Mouse (Mus musculus): ENCODE results near the gene Kif5a. TPM values are rescaled to one million over a fixed set of nuclear protein-coding genes. Genes with fewer than 3 reads are reported as not detected.

Kif5a gene
- polyA plus RNA-seq, 1 experiment from 2014 or later, result 14.6 TPM

- Histone ChIP-seq H3K9ac (ENCODE audit: low read depth, low read length) (0 out of 2 replicates have a peak overlapping the region, but pooled peaks have one; percentile 88), H3K9me3 (ENCODE audit: control insufficient read depth, low read length) (no peaks in the 10 kb centered on the region), H3K36me3 (ENCODE audit: control insufficient read depth, insufficient read depth, low read length) (peaks cover 35% of the 10 kb centered on the region), H3K4me1 (ENCODE audit: control insufficient read depth, insufficient read depth, low read length) (peaks cover 27% of the 10 kb centered on the region), H3K4me2 (ENCODE audit: low read depth, low read length) (peak overlapping the region; percentile 97), H3K4me3 (ENCODE audit: low read depth, low read length) (peak overlapping the region; percentile 74; the same call in 1 of the 2 replicates), H3K27ac (replicated peaks; ENCODE audit: low read depth, low read length) (peak overlapping the region; percentile 96), H3K27me3 (replicated peaks; ENCODE audit: control insufficient read depth, insufficient read depth, low read length) (no peaks in the 10 kb centered on the region)
- WGBS, result 74% methylated on average over 19 of the region's 19 CpGs
- no peak for ATAC-seq (ENCODE audit: low read depth)
- DNase-seq (ENCODE audit: low spot score), result no peak
Measured at GRCm38 (mm10) chr10:127191191-127192056, 71.7 kb downstream of the Kif5a start.

- no peak for ATAC-seq (ENCODE audit: low read depth)
Measured at GRCm38 (mm10) chr10:127190398-127191190, 72.6 kb downstream of the Kif5a start.

GRCm38 (mm10) chr10:127189651-127190381, 73.3 kb downstream of the Kif5a start, which contains the start of gene Arhgef25:
TSS of gene Arhgef25 (minus strand) at chr10:127190083.
- H3K4me3 ChIP-seq (ENCODE audit: low read depth, low read length), result peak within 1 kb of the TSS; percentile 74
- no peaks in the 10 kb centered on the region for H3K9me3 ChIP-seq (ENCODE audit: control insufficient read depth, low read length)
- peak within 1 kb of the TSS; percentile 96 for H3K27ac ChIP-seq (replicated peaks; ENCODE audit: low read depth, low read length)
- H3K4me2 ChIP-seq (ENCODE audit: low read depth, low read length), result peak within 1 kb of the TSS; percentile 97
- no peaks in the 10 kb centered on the region for H3K27me3 ChIP-seq (replicated peaks; ENCODE audit: control insufficient read depth, insufficient read depth, low read length)
- 1% methylated on average over 24 of the region's 35 CpGs for WGBS
- peaks cover 49% of the 10 kb centered on the region for H3K36me3 ChIP-seq (ENCODE audit: control insufficient read depth, insufficient read depth, low read length)
- peak within 1 kb of the TSS; percentile 88 for H3K9ac ChIP-seq (ENCODE audit: low read depth, low read length)
- DNase-seq (ENCODE audit: low spot score) (peak; percentile 88), ATAC-seq (ENCODE audit: low read depth) (peak; percentile 54)
- H3K4me1 ChIP-seq (ENCODE audit: control insufficient read depth, insufficient read depth, low read length), result peaks cover 26% of the 10 kb centered on the region

More at GRCm38 (mm10) chr10:127190398-127191190, 72.6 kb downstream of the Kif5a start:
- WGBS, result 35% methylated on average over 12 of the region's 14 CpGs
- H3K9ac ChIP-seq (ENCODE audit: low read depth, low read length), result peak overlapping the region; percentile 88
- DNase-seq (ENCODE audit: low spot score), result no peak
- H3K27me3 ChIP-seq (replicated peaks; ENCODE audit: control insufficient read depth, insufficient read depth, low read length), result no peaks in the 10 kb centered on the region
- peaks cover 26% of the 10 kb centered on the region for H3K4me1 ChIP-seq (ENCODE audit: control insufficient read depth, insufficient read depth, low read length)
- peak overlapping the region; percentile 96 for H3K27ac ChIP-seq (replicated peaks; ENCODE audit: low read depth, low read length)
- H3K36me3 ChIP-seq (ENCODE audit: control insufficient read depth, insufficient read depth, low read length), result peaks cover 42% of the 10 kb centered on the region
- H3K4me2 ChIP-seq (ENCODE audit: low read depth, low read length), result peak overlapping the region; percentile 97
- H3K9me3 ChIP-seq (ENCODE audit: control insufficient read depth, low read length), result no peaks in the 10 kb centered on the region
- peak overlapping the region; percentile 74 for H3K4me3 ChIP-seq (ENCODE audit: low read depth, low read length)

GRCm38 (mm10) chr10:127189116-127189650, 74.0 kb downstream of the Kif5a start:
- peak overlapping the region; percentile 96 for H3K27ac ChIP-seq (replicated peaks; ENCODE audit: low read depth, low read length)
- peaks cover 20% of the 10 kb centered on the region for H3K4me1 ChIP-seq (ENCODE audit: control insufficient read depth, insufficient read depth, low read length)
- peak overlapping the region; percentile 88 for H3K9ac ChIP-seq (ENCODE audit: low read depth, low read length)
- H3K4me3 ChIP-seq (ENCODE audit: low read depth, low read length), result peak overlapping the region; percentile 74
- no peak for ATAC-seq (ENCODE audit: low read depth)
- H3K4me2 ChIP-seq (ENCODE audit: low read depth, low read length), result peak overlapping the region; percentile 97
- H3K36me3 ChIP-seq (ENCODE audit: control insufficient read depth, insufficient read depth, low read length), result peaks cover 54% of the 10 kb centered on the region
- DNase-seq (ENCODE audit: low spot score), result peak; percentile 58
- 0% methylated on average over 18 of the region's 26 CpGs for WGBS
- H3K9me3 ChIP-seq (ENCODE audit: control insufficient read depth, low read length), result no peaks in the 10 kb centered on the region
- no peaks in the 10 kb centered on the region for H3K27me3 ChIP-seq (replicated peaks; ENCODE audit: control insufficient read depth, insufficient read depth, low read length)

GRCm38 (mm10) chr10:127188465-127189115, 74.6 kb downstream of the Kif5a start:
- peaks cover 56% of the 10 kb centered on the region for H3K36me3 ChIP-seq (ENCODE audit: control insufficient read depth, insufficient read depth, low read length)
- 0% methylated on average over 5 of the region's 46 CpGs for WGBS
- peak; percentile 86 for ATAC-seq (ENCODE audit: low read depth)

GRCm38 (mm10) chr10:127188079-127188453, 75.1 kb downstream of the Kif5a start:
- peak overlapping the region; percentile 96 for H3K27ac ChIP-seq (replicated peaks; ENCODE audit: low read depth, low read length)
- peaks cover 56% of the 10 kb centered on the region for H3K36me3 ChIP-seq (ENCODE audit: control insufficient read depth, insufficient read depth, low read length)
- H3K4me3 ChIP-seq (ENCODE audit: low read depth, low read length), result peak overlapping the region; percentile 74
- H3K9ac ChIP-seq (ENCODE audit: low read depth, low read length), result peak overlapping the region; percentile 88
- peaks cover 20% of the 10 kb centered on the region for H3K4me1 ChIP-seq (ENCODE audit: control insufficient read depth, insufficient read depth, low read length)
- no peak for DNase-seq (ENCODE audit: low spot score)
- no peaks in the 10 kb centered on the region for H3K27me3 ChIP-seq (replicated peaks; ENCODE audit: control insufficient read depth, insufficient read depth, low read length)
- no peaks in the 10 kb centered on the region for H3K9me3 ChIP-seq (ENCODE audit: control insufficient read depth, low read length)
- 2% methylated on average over 8 of the region's 21 CpGs for WGBS
- ATAC-seq (ENCODE audit: low read depth), result no peak
- H3K4me2 ChIP-seq (ENCODE audit: low read depth, low read length), result peak overlapping the region; percentile 97

More at GRCm38 (mm10) chr10:127188465-127189115, 74.6 kb downstream of the Kif5a start:
- no peaks in the 10 kb centered on the region for H3K9me3 ChIP-seq (ENCODE audit: control insufficient read depth, low read length)
- H3K27me3 ChIP-seq (replicated peaks; ENCODE audit: control insufficient read depth, insufficient read depth, low read length), result no peaks in the 10 kb centered on the region
- DNase-seq (ENCODE audit: low spot score), result peak; percentile 91
- H3K4me3 ChIP-seq (ENCODE audit: low read depth, low read length), result peak overlapping the region; percentile 74
- H3K4me1 ChIP-seq (ENCODE audit: control insufficient read depth, insufficient read depth, low read length), result peaks cover 20% of the 10 kb centered on the region
- H3K27ac ChIP-seq (replicated peaks; ENCODE audit: low read depth, low read length), result peak overlapping the region; percentile 96
- peak overlapping the region; percentile 97 for H3K4me2 ChIP-seq (ENCODE audit: low read depth, low read length)
- peak overlapping the region; percentile 88 for H3K9ac ChIP-seq (ENCODE audit: low read depth, low read length)

GRCm38 (mm10) chr10:127187371-127188078, 75.6 kb downstream of the Kif5a start:
- ATAC-seq (ENCODE audit: low read depth) (no peak), DNase-seq (ENCODE audit: low spot score) (no peak)
- no peaks in the 10 kb centered on the region for H3K9me3 ChIP-seq (ENCODE audit: control insufficient read depth, low read length)
- H3K9ac ChIP-seq (ENCODE audit: low read depth, low read length), result peak overlapping the region; percentile 88
- no peaks in the 10 kb centered on the region for H3K27me3 ChIP-seq (replicated peaks; ENCODE audit: control insufficient read depth, insufficient read depth, low read length)
- peak overlapping the region; percentile 96; the same call in 1 of the 2 replicates for H3K27ac ChIP-seq (replicated peaks; ENCODE audit: low read depth, low read length)
- peaks cover 56% of the 10 kb centered on the region for H3K36me3 ChIP-seq (ENCODE audit: control insufficient read depth, insufficient read depth, low read length)
- H3K4me2 ChIP-seq (ENCODE audit: low read depth, low read length), result peak overlapping the region; percentile 97
- H3K4me3 ChIP-seq (ENCODE audit: low read depth, low read length), result peak overlapping the region; percentile 74
- peaks cover 20% of the 10 kb centered on the region for H3K4me1 ChIP-seq (ENCODE audit: control insufficient read depth, insufficient read depth, low read length)
- WGBS, result 43% methylated on average over 9 of the region's 10 CpGs

Data from embryonic facial prominence, embryonic 14.5 days (tissue).